Mouse (Mus musculus) G1E (cell line): ENCODE measurements around the gene Igsf6.

Experiments used
- CTCF ChIP-seq: IDR thresholded peaks from 2 replicates; pipeline ENCODE4 v1.5.1; 2012; ENCODE audit warnings: low read depth, low read length, inconsistent platforms, mixed read lengths
- GATA1 ChIP-seq: IDR thresholded peaks from 2 replicates; pipeline ENCODE4 v1.6.1; 2012; ENCODE audit warnings: borderline replicate concordance, low read length, inconsistent platforms, mixed read lengths
- GATA2 ChIP-seq: IDR thresholded peaks from 2 replicates; pipeline ENCODE4 v1.6.1; 2012; ENCODE audit warnings: low read depth, low read length, inconsistent platforms, borderline replicate concordance
- POLR2AphosphoS5 ChIP-seq: IDR thresholded peaks from 2 replicates; pipeline ENCODE4 v1.6.1; 2012; ENCODE audit warnings: low read depth, low read length, inconsistent platforms; ENCODE audit not compliant: insufficient replicate concordance
- TAL1 ChIP-seq: conservative IDR thresholded peaks from 2 replicates; pipeline ENCODE4 v1.6.1; 2012; ENCODE audit warnings: low read depth, low read length, inconsistent platforms, mixed read lengths

DNA sequence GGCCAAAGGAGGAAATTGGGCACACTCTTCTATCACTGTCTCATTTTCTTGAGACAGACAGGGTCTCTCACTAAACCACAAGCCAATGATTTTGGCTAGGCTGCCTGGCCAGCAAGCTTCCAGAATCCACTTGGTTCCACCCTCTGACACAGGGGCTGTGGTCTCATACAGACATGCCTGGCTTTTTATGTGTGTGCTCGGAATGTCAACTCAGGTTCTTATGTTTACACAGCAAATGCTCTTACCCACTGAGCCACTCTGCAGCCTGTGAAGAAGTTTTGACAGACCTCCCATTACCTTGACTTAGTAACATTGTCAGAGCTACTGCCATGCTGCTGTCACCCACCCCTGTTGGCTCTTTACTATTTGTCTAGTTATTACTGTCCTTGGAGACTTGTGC is 32.4 kb downstream of the Igsf6 start:
- no peak for TF ChIP-seq GATA1
- TF ChIP-seq CTCF, result no peak
- TF ChIP-seq TAL1, result no peak
- TF ChIP-seq POLR2AphosphoS5, result no peak
- TF ChIP-seq GATA2, result no peak
